11 mouse cellular contexts compared by ENCODE assay signal in the genomic region with DNA sequence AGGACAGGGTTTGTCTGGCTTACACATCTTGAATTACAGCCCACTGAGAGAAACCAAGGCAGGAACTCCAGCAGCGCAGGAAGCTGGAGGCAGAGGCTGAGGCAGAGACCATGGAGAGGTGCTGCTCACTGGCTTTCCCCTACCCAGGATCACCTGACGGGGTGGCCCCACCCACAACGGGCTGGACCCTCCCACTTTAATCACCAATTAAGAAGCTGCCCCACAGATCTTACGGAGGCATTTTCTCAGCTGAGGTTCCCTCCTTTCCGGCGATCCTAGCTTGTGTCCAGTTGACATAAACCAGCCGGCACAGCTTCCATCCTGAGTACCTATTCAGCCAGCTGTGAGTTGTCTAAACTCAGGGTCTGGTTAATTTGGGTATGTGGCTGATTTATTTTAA. TPM values are rescaled to one million over a fixed set of nuclear protein-coding genes. Genes with fewer than 3 reads are reported as not detected.
DNase-seq lines count a peak whose midpoint lies in the region; ATAC-seq and TF ChIP-seq lines count a peak whose summit lies in the region.
"Had no signal": no experiment of that assay in that cellular context is flagged by ENCODE, and none has a peak within 500 bp of the region (broad histone marks: within the 10 kb centered on the region; RNA-seq: fewer than 3 reads in every experiment).

No protein-coding gene starts in this region.

- ATAC-seq in megakaryocyte progenitor cell, adult 5-6 weeks (replicated peaks; ENCODE audit: poor library complexity): peak; percentile 32

- no peak overlapping the region for H3K27ac ChIP-seq in left cerebral cortex, adult 2 months
- H3K27ac ChIP-seq: hindbrain, embryonic 15.5 days had no signal

- no peak for TF ChIP-seq CTCF in left cerebral cortex, adult 2 months (IDR thresholded peaks at IDR 0.05)

- intact Hi-C loops in left cerebral cortex, adult 2 months (cut with DNase I): no loop called here

- no peak overlapping the region for H3K4me3 ChIP-seq in left cerebral cortex, adult 2 months
- H3K4me3 ChIP-seq: hindbrain, embryonic 15.5 days had no signal

- peak; percentile 26 for DNase-seq in embryo, embryonic 10 days (ENCODE audit: low spot score)
- no peak for DNase-seq in embryo, embryonic 9.5 days (ENCODE audit: extremely low spot score)
- DNase-seq in forelimb bud, embryonic 11.5 days (ENCODE audit: low read depth, low spot score): peak; percentile 37
- peak; percentile 80 to 84 for DNase-seq in kidney, postnatal 36 days
- DNase-seq in right cerebral cortex, adult 18-20 months: no peak
- no peak for DNase-seq in cerebellum, postnatal 4 days (ENCODE audit: low spot score in 2 of 2)
- no peak for DNase-seq in left cerebral cortex, adult 2 months (ENCODE audit: extremely low spot score in 1 of 2, low spot score in 2 of 2)
- DNase-seq: adrenal gland, postnatal 25 days; right cerebral cortex, postnatal 14 days had no signal

RNA-seq across cellular contexts. Expression of gene Med9, which starts 26.7 kb away (rescaled TPM):
- 19.1 and 19.8 TPM in 2 replicates for total RNA-seq in megakaryocyte progenitor cell, adult 5-6 weeks (2015)
- 18.1 and 26.1 TPM in 2 replicates for total RNA-seq in megakaryocyte progenitor cell, adult 5-6 weeks (2017)
- total RNA-seq in left cerebral cortex, adult 2 months (2021): 10 to 100 TPM; 40.6 to 40.9 TPM

RNA-seq across cellular contexts. Expression of gene Rasd1, which starts 43.5 kb away (rescaled TPM):
- total RNA-seq in megakaryocyte progenitor cell, adult 5-6 weeks (2015): 0.72 and 1.4 TPM in 2 replicates
- 0.10 TPM in 1 of 2 replicates, not detected in the other for total RNA-seq in megakaryocyte progenitor cell, adult 5-6 weeks (2017)
- total RNA-seq in left cerebral cortex, adult 2 months (2021): 10 to 100 TPM; 12.0 to 20.5 TPM

Comparison
In these comparisons a context has a peak if more than half of its experiments do, and no peak if none do; other contexts are left out.
1. DNase-seq: peak in embryo, embryonic 10 days (single experiment), forelimb bud, embryonic 11.5 days (single experiment) and kidney, postnatal 36 days (2 of 2); none in embryo, embryonic 9.5 days (single experiment), right cerebral cortex, adult 18-20 months (single experiment), cerebellum, postnatal 4 days (0 of 2) and left cerebral cortex, adult 2 months (0 of 2).
2. RNA of gene Rasd1, which starts 43.5 kb away (total RNA-seq): 12.0 to 20.5 TPM in left cerebral cortex, adult 2 months; 0.10 to 1.4 TPM in megakaryocyte progenitor cell, adult 5-6 weeks; every median in the first group is over 4 times any median in the second.